Mouse (Mus musculus): Measurements from ENCODE around the gene Hist1h3b.
"Not testable (repeated sequence)": the region's sequence is repeated elsewhere in the genome, so short reads cannot be mapped to it uniquely, and the experiment has no call there.

The Hist1h3b gene

GRCm38 (mm10) chr13:23738677-23739068 is 13.4 kb upstream of the Hist1h3b start, which contains the start of gene Hist1h1c:
TSS of gene Hist1h1c (plus strand) at chr13:23738808.
- DNase-seq (ENCODE audit: low spot score in 2 of 2) = peak; percentile 84 to 91

- DNase-seq (ENCODE audit: low spot score in 2 of 2) = peak; percentile 79 to 95
These were observed 12.8 kb upstream of the Hist1h3b start for GRCm38 (mm10) chr13:23739069-23739921.

- no peak for DNase-seq (ENCODE audit: low spot score in 2 of 2)
These were observed 12.2 kb upstream of the Hist1h3b start for GRCm38 (mm10) chr13:23739922-23740252.

- no peak for DNase-seq (ENCODE audit: low spot score in 2 of 2)
These were observed 11.7 kb upstream of the Hist1h3b start for GRCm38 (mm10) chr13:23740256-23740840.

- DNase-seq (ENCODE audit: low spot score in 2 of 2) = no peak
These were observed 11.2 kb upstream of the Hist1h3b start for GRCm38 (mm10) chr13:23740910-23741309.

- no peak for DNase-seq (ENCODE audit: low spot score in 2 of 2)
These were observed 10.1 kb upstream of the Hist1h3b start for GRCm38 (mm10) chr13:23742007-23742406.

GRCm38 (mm10) chr13:23743215-23743614 is 8.9 kb upstream of the Hist1h3b start:
- DNase-seq (ENCODE audit: low spot score in 2 of 2) = no peak

- DNase-seq (ENCODE audit: low spot score in 2 of 2) = no peak
These were observed 8.1 kb upstream of the Hist1h3b start for GRCm38 (mm10) chr13:23743963-23744362.

- DNase-seq (ENCODE audit: low spot score in 2 of 2) = no peak
These were observed 7.4 kb upstream of the Hist1h3b start for GRCm38 (mm10) chr13:23744421-23745380.

GRCm38 (mm10) chr13:23745381-23746161 is 6.5 kb upstream of the Hist1h3b start, which contains the start of gene Hist1h3c:
TSS of gene Hist1h3c (minus strand) at chr13:23745602.
- DNase-seq (ENCODE audit: low spot score in 2 of 2) = peak; percentile 65 to 74

- DNase-seq (ENCODE audit: low spot score in 2 of 2) = peak; percentile 47 to 72
These were observed 5.6 kb upstream of the Hist1h3b start, which contains the start of gene Hist1h2bb for GRCm38 (mm10) chr13:23746201-23747080. TSS of gene Hist1h2bb (plus strand) at chr13:23746734.

GRCm38 (mm10) chr13:23747081-23747891 is 4.8 kb upstream of the Hist1h3b start:
- no peak for DNase-seq (ENCODE audit: low spot score in 2 of 2)

- no peak for DNase-seq (ENCODE audit: low spot score in 2 of 2)
These were observed 4.2 kb upstream of the Hist1h3b start for GRCm38 (mm10) chr13:23747892-23748288.

- no peak for DNase-seq (ENCODE audit: low spot score in 2 of 2)
These were observed 2.4 kb upstream of the Hist1h3b start for GRCm38 (mm10) chr13:23749563-23750121.

- not testable (repeated sequence) for DNase-seq (ENCODE audit: low spot score in 2 of 2)
These were observed 1.1 kb upstream of the Hist1h3b start, which contains the start of gene Hist1h2ab for GRCm38 (mm10) chr13:23750839-23751477. TSS of gene Hist1h2ab (plus strand) at chr13:23751126.

- DNase-seq (ENCODE audit: low spot score in 2 of 2) = no peak
These were observed 550 bp upstream of the Hist1h3b start for GRCm38 (mm10) chr13:23751478-23751956.

- no peak for DNase-seq (ENCODE audit: low spot score in 2 of 2)
These were observed 690 bp downstream of the Hist1h3b start for GRCm38 (mm10) chr13:23752742-23753172.

All from urinary bladder, adult 18-20 months (tissue).